ENCODE assay signal across 19 mouse cellular contexts in the genomic region with DNA sequence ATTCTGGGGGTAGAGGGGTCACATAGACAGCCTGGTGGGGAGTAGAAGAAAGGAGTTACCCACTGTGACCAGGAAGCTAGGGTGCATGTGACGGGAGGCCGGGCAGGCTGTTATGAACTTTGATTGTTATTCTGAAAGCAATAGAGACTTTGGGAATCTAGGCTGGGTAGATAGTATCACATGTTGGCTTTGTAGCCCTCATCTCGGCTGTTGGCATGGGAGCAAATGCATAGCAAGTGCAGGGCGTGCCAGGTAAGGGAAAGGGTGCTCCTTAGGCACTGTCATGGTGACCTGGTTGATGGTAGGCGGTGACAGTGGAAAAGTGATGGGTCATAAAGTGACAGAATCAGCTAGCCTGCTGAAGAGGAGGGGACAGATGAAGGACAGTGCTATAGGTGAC.
"Had no signal": no experiment of that assay in that cellular context is flagged by ENCODE, and none has a peak within 500 bp of the region (broad histone marks: within the 10 kb centered on the region; RNA-seq: fewer than 3 reads in every experiment).

No protein-coding gene starts in this region.

- H3K9ac ChIP-seq: kidney, embryonic 15.5 days; limb, embryonic 13.5 days; liver, embryonic 14.5 days; liver, postnatal 0 days; lung, embryonic 14.5 days; midbrain, embryonic 13.5 days had no signal

- H3K4me2 ChIP-seq: kidney, embryonic 15.5 days; limb, embryonic 13.5 days; liver, embryonic 11.5 days; lung, embryonic 14.5 days; midbrain, embryonic 13.5 days had no signal

- H3K27me3 ChIP-seq: kidney, embryonic 15.5 days; limb, embryonic 13.5 days; midbrain, embryonic 13.5 days had no signal

- H3K9me3 ChIP-seq: kidney, embryonic 15.5 days; limb, embryonic 10.5 days; limb, embryonic 13.5 days; midbrain, embryonic 13.5 days had no signal

- H3K27ac ChIP-seq: kidney, embryonic 15.5 days; limb, embryonic 10.5 days; limb, embryonic 13.5 days; liver, embryonic 14.5 days; macrophage; midbrain, embryonic 13.5 days had no signal

- H3K4me1 ChIP-seq: limb, embryonic 10.5 days; limb, embryonic 13.5 days had no signal

- DNase-seq: kidney, adult 11 months; kidney, adult 8-10 months; kidney, postnatal 10 days; kidney, postnatal 36 days; liver, postnatal 0 days; lung, embryonic 14.5 days; retina, postnatal 1 day; right cerebral cortex, postnatal 25 days; thymus, adult 2 months; thymus, postnatal 14 days; thymus, postnatal 4 days had no signal

- ATAC-seq: liver, postnatal 0 days; lung, postnatal 0 days; midbrain, embryonic 13.5 days had no signal

- H3K4me3 ChIP-seq: kidney, embryonic 15.5 days; limb, embryonic 10.5 days; limb, embryonic 13.5 days; midbrain, embryonic 13.5 days had no signal
